Mouse (Mus musculus) heart, postnatal 10 days (tissue): ENCODE data around the gene Apopt1. TPM values are rescaled to one million over a fixed set of nuclear protein-coding genes. Genes with fewer than 3 reads are reported as not detected.

Experiments
- DNase-seq, 2 experiments: peaks; one replicate each; pipeline ENCODE4 v3.0.0; 2021
- intact Hi-C: fragments of 180-260 bp; cut with DNase I; formaldehyde crosslinking; loops from one replicate; pipeline ENCODE4 v1.15.1; 2025
- total RNA-seq, 2 experiments: library from RNA; stranded (reverse); gene quantifications; 2 replicates each; pipeline ENCODE4 v1.2.3; 2021

Gene Apopt1
- total RNA-seq, 2 experiments from 2014 or later, result 39.6 to 41.5 TPM

DNA sequence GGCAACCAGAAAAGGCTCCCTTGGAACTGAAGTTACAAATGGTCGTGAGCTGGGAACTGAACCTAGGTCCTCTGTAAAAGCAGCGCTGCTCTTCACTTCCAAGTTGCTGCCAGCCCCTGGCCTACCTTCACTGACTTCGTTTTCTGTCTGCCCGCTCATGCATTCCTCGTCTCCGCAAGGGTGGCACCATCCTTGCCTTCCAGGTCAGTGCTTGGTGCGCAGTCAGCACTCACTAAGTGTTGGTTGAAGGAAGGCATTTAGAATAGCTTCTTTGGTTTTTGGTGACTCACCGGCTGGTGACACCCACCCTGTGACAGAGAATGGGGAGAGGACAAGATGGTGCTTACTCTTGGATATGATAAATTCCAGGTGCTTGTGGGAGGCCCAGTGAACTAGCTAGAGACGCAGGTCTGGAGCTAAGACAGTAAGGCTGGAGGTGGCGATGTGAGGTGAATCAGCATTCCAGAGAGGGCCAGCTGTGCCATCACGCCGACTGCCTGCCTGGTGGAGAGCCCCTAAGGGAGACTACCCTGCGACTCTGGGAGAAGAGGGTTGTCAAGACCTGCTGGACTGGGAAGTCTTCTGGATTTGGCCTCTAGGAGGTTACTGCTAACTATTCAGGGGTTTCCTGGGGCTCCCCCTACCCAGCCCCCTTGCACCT lies 49.7 kb downstream of the Apopt1 start:
- intact Hi-C loops, result no loop called here
- DNase-seq, result no peak

DNA sequence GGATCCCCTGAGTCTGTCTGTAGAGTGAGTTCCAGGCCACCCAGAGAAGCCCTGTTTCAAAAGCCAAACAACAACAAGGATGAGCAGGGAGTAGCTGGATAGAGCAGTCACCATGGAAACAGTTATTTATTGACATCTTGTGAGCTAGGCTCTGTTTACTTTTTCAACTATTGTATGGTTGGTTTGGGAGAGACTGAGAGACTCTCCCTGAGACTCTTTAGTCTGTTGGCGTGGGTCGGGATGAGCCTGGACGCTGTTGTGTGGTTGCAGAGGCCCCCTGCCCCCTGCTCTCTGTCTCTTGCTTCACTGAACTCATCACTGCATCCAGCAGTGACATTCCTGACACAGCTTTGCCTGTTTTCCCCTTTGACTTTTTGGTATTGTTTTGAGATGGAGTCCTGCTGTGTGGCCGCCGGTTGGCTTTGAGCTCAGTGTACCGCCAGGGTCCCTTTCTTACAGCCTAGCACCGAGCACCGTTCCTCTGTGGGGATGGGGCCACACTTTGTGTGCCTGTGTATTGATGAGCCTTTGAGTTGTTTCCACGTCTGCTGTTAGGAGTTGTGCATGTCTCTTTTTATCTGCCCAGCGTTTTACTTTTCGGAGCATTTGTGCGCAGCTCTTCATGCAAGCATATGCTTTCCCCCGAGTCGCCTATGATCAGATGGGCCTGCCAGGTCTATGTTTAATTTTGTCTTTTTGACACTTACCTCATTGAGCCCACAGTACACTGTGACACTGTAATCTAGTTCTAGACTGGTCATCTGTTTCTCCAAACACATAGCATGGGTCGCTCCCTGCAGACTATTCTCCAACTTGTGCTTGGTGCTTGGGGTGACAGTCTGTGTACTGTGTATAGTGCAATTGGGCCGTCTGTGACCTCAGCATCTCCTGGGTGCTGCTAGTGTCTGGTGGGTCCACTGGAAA lies 53.5 kb downstream of the Apopt1 start:
- no peak for DNase-seq
- intact Hi-C loops, result no loop called here

DNA sequence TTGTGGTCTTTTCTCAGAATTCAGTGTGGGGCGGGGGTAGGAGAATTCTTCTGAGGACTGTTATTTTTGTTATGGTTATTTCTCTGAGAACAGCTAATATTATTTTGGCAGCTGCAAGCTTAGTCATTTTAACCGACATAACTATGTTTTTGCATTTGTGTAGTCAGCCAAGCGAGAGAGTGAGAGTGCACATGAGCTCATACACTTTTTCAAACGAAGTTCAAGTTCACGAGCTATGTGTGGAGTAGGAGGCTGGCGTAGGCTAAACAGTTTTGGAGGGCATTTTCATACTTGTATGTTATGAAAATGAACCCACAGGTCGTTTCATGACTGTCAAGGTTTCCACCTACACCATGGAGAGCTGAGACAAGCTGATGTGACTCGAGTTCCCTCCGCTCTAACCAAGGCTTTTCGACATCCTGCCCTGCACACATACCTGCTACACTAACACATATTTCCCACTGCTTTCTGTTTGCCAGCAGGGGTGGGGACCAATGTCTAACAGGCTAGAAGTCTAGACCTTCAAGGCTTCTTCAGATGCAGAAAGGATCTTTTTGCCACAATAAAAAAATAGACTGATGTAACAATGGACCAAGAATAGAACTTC lies 55.4 kb downstream of the Apopt1 start:
- intact Hi-C loops, result no loop called here
- DNase-seq, result no peak

DNA sequence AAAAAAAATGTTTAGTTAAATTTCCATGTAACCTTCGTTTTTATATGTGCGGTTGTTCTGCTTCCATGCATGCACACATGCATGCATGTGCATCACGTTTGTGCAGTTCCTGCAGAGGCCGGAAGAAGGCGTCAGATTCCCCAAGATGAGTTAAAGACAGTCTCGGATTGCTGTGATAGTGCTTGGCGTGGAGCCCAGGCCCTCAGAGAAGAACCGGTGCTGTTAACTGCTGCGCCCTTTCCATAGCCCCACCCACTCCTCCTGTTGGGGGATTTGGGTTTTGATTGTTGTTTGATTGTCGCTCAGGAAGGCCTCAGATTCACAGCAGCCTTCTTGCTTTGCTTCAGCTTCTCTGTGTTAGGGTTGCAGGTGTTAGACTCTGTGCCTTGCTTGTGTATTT lies 56.2 kb downstream of the Apopt1 start:
- DNase-seq, result peak; percentile 67 to 78
- intact Hi-C loops, result no loop called here

DNA sequence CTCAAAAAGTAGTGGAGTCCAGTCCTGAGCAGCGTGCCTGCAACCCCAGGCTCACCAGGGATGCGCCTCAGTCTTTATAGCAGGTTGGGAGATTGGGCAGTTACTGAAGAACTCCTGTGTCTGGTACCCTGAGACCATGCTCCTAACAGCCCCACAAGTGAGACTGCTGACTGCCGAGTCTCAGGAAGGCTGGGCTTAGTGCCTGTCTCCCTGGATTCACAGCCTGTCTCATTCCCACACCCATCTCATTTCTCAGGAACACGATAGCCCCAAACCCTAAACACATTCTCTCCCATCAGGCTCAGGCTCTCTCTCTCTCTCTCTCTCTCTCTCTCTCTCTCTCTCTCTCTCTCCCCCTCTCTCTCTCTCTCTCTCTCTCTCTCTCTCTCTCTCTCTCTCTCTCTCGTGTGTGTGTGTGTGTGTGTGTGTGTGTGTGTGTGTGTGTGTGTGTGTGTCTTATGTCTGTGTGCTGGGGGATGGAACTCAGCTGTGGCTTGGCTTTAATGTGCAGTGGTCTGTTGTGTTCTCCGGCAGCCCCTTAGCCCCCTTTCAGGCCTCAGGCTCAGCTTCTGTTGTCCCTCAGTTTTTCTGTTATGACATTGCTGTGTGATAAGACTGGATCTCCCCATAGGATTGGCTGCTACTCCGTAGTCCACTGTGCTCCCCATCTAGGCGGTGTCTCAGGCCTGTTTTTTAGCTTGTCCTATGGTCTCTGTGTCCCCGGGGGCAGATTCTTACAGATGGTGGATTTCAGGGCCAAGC lies 56.9 kb downstream of the Apopt1 start:
- intact Hi-C loops, result no loop called here
- DNase-seq, result no peak

DNA sequence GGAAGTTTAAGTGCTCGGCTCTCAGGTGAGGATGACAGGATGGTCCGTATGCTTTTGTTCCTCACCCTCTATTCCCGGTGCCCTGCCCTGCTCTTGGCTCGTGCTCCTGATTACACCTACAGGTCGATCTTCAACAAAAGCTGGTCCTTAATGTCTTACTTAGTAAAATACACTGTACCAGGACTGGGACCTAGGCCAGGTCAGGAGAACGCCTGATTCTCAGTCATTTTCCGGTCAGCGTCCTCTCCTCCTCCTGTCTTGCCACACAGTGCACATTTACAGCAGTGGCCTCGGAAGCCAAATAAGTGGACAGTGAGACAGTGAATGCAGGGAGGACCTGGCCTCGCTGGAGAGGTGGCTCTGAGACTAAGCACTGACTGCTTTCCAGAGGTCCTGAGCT lies 57.6 kb downstream of the Apopt1 start:
- no peak for DNase-seq
- intact Hi-C loops, result no loop called here

DNA sequence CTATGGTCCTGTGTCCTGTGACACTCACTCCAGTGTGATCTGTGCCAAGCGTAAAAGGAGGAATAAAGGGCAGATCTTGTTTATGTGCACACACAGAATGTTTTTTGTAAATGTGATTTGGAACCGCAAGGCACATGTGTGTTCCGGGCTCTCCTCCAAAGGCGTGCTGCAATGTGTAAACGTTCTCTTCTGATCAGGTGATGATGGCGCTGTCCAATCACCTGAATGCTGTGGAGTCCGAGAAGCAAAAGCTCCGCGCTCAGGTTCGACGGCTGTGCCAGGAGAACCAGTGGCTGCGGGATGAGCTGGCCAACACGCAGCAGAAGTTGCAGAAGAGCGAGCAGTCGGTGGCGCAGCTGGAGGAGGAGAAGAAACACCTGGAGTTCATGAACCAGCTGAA lies 61.1 kb downstream of the Apopt1 start:
- intact Hi-C loops, result no loop called here

DNA sequence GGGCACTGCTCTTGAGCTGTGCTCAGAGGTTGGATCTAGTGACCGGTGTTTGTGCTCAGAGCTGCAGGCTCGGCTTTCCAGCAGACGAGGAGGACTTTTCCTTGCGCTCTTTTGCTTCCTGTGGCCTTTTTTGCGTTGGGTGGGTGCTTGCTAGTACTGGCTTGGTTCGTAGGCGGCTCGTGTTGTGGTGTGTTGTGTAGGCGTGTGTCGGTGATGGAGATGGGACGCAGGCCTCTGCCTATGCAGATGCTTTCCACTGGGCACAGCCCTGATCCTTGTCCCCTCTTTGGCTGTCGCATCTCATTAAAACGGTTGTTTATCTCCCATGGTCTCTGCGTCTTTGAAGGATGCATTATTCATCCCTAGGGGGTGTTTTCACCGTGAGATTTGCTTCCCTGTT lies 61.8 kb downstream of the Apopt1 start:
- intact Hi-C loops, result no loop called here
- no peak for DNase-seq

More for the DNA sequence above, 61.1 kb downstream of the Apopt1 start:
- no peak for DNase-seq

DNA sequence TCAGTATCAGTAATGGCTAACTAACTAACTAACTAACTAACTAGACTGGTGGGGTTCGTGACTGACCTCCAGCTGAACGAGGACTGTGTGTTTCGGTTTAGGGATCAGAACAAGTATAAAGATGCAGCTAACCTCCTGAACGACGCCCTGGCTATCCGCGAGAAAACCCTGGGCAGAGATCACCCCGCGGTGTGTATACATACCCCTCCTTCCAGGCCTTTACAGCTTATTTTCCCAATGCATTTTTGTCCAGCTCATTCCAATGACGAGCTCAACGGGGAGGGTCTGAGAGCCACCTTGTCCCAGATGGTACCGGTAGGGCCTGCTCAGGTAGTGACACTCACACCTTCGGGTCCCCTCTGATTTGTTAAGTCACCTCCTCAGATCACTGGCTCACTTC lies 64.9 kb downstream of the Apopt1 start:
- intact Hi-C loops, result no loop called here
- DNase-seq, result no peak

DNA sequence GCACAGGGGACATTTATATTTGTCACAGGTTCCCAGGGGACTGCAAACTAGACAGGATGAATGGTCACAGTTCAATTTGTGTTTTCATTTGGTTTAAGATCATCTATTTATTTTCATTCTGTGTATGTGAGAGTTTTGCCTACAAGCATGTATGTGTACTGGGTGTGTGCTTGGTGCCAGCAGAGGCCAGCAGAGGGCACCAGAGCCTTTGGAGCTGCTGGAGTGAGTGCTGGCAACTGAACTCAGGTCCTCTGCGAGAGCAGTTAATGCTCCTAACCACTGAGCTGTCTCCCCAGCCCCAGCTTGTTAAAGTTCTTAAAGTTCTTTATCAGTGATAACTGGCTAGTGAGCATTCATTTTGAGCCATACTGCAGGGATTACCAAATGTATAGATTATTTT lies 66.5 kb downstream of the Apopt1 start:
- intact Hi-C loops, result no loop called here
- no peak for DNase-seq

DNA sequence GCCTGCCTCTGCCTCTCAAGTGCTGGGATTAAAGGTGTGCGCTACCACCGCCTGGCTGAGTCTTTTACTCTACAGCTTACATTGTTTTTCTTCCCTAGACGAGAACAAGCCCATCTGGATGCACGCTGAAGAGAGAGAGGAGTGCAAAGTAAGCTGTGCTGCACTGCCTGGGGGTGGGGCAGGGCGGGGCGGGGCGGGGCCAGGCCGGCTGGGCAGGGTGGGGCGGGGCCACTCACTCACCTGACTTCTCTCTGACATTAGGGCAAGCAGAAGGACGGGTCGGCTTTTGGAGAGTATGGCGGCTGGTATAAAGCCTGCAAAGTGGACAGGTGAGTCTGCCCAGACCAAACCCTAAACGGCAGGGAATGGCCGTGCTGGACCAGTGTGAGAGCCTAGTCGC lies 72.1 kb downstream of the Apopt1 start:
- intact Hi-C loops, result no loop called here

DNA sequence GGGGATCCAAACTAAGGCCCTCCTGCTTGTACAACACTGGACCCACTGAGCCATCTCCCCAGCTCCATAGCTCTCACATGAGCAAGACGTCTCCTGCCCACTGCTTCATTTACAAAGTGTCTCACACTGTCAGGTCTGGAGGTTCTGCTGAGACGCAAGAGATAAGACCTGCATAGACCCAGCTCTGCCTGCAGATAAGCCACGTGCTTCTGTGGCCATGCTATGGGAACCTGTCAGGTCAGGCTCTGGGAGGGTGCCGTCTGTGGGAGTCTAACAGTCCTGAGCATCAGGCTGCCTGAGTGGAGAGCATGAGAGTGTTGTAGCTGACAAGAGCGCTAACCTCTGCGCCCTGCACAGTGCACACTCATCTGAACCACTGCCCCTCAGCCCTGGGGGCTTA lies 74.0 kb downstream of the Apopt1 start:
- intact Hi-C loops, result no loop called here
- no peak for DNase-seq

More for the DNA sequence above, 72.1 kb downstream of the Apopt1 start:
- no peak for DNase-seq

DNA sequence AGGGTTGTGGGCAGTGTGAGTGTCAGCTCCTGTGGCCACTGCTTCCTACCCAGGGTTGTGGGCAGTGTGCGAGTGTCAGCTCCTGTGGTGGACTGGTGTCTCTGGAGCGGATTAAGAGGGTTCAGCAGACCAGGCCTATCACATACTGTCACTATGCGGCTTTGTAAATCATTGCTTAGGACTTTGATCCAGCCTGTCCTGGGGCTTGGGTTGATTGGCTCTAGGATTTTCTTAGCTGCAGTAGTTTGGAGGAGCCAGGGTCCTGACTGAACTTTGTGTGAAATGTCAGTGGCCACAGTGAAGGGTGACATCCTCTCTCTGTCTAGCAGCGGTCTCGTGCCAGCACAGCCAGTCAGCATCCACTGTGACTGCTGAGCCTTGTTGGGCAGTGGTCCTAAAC lies 77.0 kb downstream of the Apopt1 start:
- intact Hi-C loops, result no loop called here
- DNase-seq, result no peak

DNA sequence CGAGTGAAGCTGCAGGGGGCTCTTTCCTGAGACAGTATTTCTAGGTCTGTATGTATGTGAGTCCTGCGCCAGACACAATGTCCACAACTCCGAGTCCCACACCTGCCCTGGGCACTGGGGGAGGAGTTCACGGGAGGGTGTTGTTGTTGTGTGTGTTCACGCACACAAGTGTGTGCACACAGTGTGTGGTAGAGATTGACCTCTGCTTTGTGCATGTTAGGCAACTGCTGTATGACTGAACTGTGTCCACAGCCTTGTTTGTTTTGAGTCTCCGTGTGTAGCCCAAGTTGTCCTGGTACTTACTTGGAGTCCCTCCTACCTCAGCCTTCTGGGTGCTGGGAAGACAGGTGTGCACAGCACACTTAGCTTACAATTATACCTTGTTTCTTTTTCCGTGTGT lies 77.6 kb downstream of the Apopt1 start:
- intact Hi-C loops, result no loop called here
- no peak for DNase-seq

DNA sequence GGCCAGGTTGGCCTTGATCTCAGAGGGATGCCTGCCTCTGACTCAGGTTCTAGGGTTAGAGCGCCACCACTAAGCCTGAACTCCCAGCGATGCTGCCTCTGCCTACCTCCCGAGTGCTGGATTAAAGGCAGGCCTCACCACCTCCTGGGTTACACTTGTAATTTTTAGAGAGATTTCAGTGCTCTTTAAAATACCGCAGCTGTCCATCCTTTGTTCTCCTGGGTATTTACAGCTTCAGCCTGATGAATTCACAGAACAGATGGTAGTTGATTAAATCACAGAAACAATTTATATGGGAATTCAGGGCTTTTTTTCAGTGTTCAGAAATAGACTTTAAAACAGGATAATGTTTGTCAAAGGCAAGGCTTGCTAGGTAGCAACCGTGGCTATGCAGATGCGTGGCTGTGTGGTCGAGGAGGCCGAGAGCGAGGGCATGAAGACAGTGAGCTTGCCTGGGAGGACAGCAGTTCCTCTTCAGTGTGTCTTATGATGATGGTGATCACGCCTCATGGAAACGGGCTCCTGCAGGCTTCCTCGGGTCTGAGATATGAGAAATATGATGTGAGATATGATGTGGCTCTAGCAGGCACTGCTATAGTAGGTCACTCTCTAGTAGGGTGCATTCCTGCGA lies 78.5 kb downstream of the Apopt1 start:
- intact Hi-C loops, result no loop called here
- DNase-seq, result no peak

DNA sequence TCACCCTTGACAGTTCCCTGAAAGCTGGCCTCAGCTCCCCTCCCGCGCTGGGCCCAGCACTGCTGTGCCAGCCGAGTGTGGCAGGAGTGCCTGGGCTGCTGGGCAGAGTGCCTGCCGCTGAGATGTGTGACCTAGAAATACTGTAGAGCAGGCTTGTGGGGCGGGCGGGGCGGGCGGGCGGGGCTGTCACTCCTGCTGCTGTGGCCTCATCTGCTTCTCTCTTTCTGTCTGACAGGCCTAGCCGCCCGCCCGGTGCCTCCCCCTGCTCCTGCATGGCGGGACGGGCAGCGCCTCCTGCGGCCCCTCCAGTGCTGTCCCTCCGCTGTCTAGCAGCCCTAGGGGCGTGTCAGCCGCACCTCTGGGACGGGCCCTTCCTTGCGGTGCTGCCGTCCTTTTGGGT lies 81.0 kb downstream of the Apopt1 start:
- intact Hi-C loops, result no loop called here
- DNase-seq, result peak; percentile 84 to 86

DNA sequence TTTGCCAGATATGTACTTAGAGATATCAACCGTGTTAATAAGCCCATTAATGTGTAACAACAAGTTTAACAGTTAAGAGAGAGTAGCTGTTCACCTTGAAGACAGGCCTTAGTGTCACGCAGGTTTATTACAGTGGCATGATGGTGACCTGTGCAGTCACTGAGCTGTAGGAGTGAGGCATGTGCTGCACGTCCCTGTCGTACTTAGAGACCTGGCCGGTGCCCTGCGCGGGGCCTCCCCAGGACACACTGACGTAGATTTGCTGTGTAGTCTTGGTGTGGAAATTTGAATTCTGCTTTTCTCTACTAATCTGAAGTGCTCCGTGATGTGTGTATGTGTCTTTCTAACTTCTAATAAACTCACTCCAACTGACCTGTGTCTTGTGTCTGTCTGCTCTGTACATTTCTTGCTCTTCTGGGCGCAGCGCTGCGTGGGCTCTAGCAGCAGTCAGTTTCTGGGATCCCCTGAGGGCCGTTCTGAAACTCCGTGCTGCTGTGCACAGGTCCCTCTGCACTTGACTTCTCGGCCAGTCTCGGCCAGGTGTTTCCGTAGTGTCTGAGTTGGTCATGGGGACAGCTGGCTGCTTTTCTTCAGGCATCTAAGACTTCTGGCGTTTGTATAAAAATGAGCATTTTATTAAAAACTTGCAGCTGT lies 81.6 kb downstream of the Apopt1 start:
- peak in 1 of 2 experiments; percentile 36 for DNase-seq
- intact Hi-C loops, result no loop called here

DNA sequence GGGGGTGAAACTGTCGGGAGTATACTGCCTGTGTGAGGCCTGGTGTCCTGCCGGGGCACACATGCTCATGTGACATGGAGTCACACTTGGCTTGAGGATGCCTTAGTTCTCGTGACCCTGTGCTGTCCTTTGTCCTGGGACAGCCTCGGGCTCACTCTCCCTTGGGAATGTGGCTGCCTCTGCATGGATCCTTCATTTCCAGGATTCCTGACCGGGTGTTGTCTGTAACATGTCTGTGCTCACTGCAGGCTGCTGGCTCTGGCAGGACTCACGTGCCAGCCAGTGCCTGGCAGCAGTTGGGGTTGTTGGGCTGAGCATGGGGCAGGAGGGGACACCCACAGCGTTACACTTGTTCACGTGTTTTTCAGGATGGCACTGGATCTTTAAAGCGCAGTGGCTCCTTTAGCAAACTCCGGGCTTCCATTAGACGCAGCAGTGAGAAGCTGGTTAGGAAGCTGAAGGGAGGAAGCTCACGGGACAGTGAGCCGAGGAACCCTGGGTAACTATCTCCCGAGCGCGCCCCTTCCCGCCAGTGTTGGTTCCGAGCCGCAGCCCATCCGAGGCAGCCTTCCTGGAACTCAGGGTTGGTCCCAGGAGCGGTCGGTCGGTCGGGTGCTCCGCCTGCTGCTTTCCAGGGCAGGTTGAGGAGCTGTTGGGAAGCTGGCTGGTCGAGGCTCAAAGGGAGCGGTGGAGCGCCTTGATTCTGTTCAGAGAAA lies 82.3 kb downstream of the Apopt1 start:
- DNase-seq, result peak; percentile 82
- intact Hi-C loops, result no loop called here

DNA sequence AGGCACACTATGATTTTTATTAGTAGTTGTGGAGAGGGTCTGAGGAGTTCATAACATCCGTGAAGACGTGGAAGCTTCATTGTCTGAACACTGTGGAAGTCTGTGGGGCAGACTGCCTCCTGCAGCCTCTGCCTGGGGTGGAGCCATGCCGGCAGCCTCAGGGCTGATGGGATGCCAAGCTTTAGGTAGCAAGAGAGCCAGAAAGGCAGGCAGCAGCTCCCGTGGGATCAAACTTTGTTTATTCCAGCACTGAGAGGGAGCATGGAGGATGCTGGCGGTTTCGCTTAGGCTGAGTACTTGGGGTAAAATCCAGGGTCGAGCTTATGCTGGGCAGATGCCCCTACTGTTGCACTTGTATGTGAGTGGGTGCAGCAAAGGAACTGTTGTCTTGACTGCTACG lies 84.2 kb downstream of the Apopt1 start:
- DNase-seq, result no peak
- intact Hi-C loops, result no loop called here
